Mouse (Mus musculus) cerebellum, adult 2 months (tissue): ENCODE data around the gene Mmd.

Source experiments
- CTCF ChIP-seq: fragments of 200-500 bp; IDR thresholded peaks from 2 replicates; pipeline ENCODE4 v1.5.1; 2011; ENCODE audit warnings: low read depth, mild to moderate bottlenecking, control low read depth, low read length, moderate library complexity, borderline replicate concordance; ENCODE audit not compliant: insufficient read depth
- POLR2A ChIP-seq: fragments of 200-500 bp; IDR thresholded peaks from 2 replicates; pipeline ENCODE4 v1.6.1; 2011; ENCODE audit warnings: low read length, control low read depth, borderline replicate concordance; ENCODE audit not compliant: insufficient read depth

GRCm38 (mm10) chr11:90268934-90269333, 19.7 kb downstream of the Mmd start:
- TF ChIP-seq CTCF (no peak), POLR2A (no peak)
